Mouse (Mus musculus) heart, postnatal 0 days (tissue): ENCODE data around the gene Sf3a3. TPM values are rescaled to one million over a fixed set of nuclear protein-coding genes. Genes with fewer than 3 reads are reported as not detected.

Experiments used
- ATAC-seq: fragments of 200-750 bp; cut with Nextera tagmentation; 2 replicates; pipeline ENCODE4 v1.8.0; 2017; ENCODE audit warnings: low read depth, moderate number of reproducible peaks, moderate library complexity; ENCODE audit not compliant: insufficient read depth
- DNase-seq: peaks from one replicate; pipeline ENCODE4 v3.0.0-alpha.2; 2016; ENCODE audit warnings: low spot score
- H3K27ac ChIP-seq: fragments of 300-500 bp; sonication (generic); 2 replicates; pipeline ENCODE4 v1.5.1; 2014; ENCODE audit warnings: low read depth, mild to moderate bottlenecking
- H3K27me3 ChIP-seq: fragments of 300-500 bp; sonication (generic); 2 replicates; pipeline ENCODE4 v1.6.1; 2014; ENCODE audit warnings: low read length, mixed read lengths; ENCODE audit not compliant: control insufficient read depth, insufficient read depth
- H3K36me3 ChIP-seq: fragments of 300-500 bp; sonication (generic); replicated peaks from 2 replicates; pipeline ENCODE4 v1.6.1; 2014; ENCODE audit warnings: low read length, mixed read lengths; ENCODE audit not compliant: control insufficient read depth, insufficient read depth
- H3K4me1 ChIP-seq: fragments of 300-500 bp; sonication (generic); 2 replicates; pipeline ENCODE4 v1.6.1; 2014; ENCODE audit warnings: antibody characterized with exemption; ENCODE audit not compliant: control insufficient read depth, insufficient read depth
- H3K4me2 ChIP-seq: fragments of 300-500 bp; sonication (generic); 2 replicates; pipeline ENCODE4 v1.6.1; 2014; ENCODE audit warnings: low read depth, mild to moderate bottlenecking, low read length, moderate library complexity
- H3K4me3 ChIP-seq: fragments of 300-500 bp; sonication (generic); 2 replicates; pipeline ENCODE4 v1.5.1; 2014; ENCODE audit warnings: low read depth, low read length
- H3K9ac ChIP-seq: fragments of 300-500 bp; sonication (generic); replicated peaks from 2 replicates; pipeline ENCODE4 v1.6.1; 2014; ENCODE audit warnings: low read depth, low read length, mixed read lengths
- H3K9me3 ChIP-seq: fragments of 300-500 bp; sonication (generic); replicated peaks from 2 replicates; pipeline ENCODE4 v1.6.1; 2016; ENCODE audit warnings: low read length; ENCODE audit not compliant: control insufficient read depth
- CTCF ChIP-seq: IDR thresholded peaks from 2 replicates; pipeline ENCODE4 v1.5.1; 2016; ENCODE audit warnings: antibody characterized with exemption, control low read depth, low read depth
- EP300 ChIP-seq: IDR thresholded peaks from 2 replicates; pipeline ENCODE4 v1.6.1; 2016; ENCODE audit warnings: antibody characterized with exemption, low read depth
- WGBS: fragments of 180-500 bp; shearing (Covaris S2); extraction: QIAGEN DNeasy Blood & Tissue Kit; methylation state at CpG from one replicate; pipeline ENCODE4 v1.1.7; 2014; 5-methylcytosine and 5-hydroxymethylcytosine counted together
- polyA plus RNA-seq: library from polyadenylated mRNA; unstranded; fragments of >200 nt; fragmentation: Nextera tagmentation; extraction: Ambion mirVana; gene quantifications from 2 replicates; pipeline ENCODE4 v1.2.1, GENCODE M21; 2015
- total RNA-seq: library from RNA; depleted of rRNA; stranded (reverse); fragments of >200 nt; gene quantifications from 2 replicates; pipeline ENCODE4 v1.2.3, GENCODE M21; 2014; ENCODE audit warnings: low replicate concordance

Sf3a3 gene
- total and polyA plus RNA-seq, 2 experiments from 2014 or later: 23.6 to 50.6 TPM

GRCm38 (mm10) chr4:124742839-124743238 is 28.3 kb downstream of the Sf3a3 start:
- H3K27ac ChIP-seq: no peak overlapping the region
- H3K4me1 ChIP-seq: peaks cover 4% of the 10 kb centered on the region; the same call in 1 of the 2 replicates
- WGBS: 79% methylated on average over 11 of the region's 11 CpGs
- ATAC-seq: no peak
- H3K9me3 ChIP-seq: no peaks in the 10 kb centered on the region
- DNase-seq: no peak
- no peak overlapping the region for H3K4me3 ChIP-seq
- TF ChIP-seq EP300 (no peak), CTCF (no peak)
- no peak overlapping the region for H3K9ac ChIP-seq
- H3K27me3 ChIP-seq: no peaks in the 10 kb centered on the region
- H3K36me3 ChIP-seq: peaks cover 5% of the 10 kb centered on the region; the same call in 1 of the 2 replicates
- no peak overlapping the region for H3K4me2 ChIP-seq

- peaks cover 12% of the 10 kb centered on the region; the same call in 1 of the 2 replicates for H3K36me3 ChIP-seq
- DNase-seq (no peak), ATAC-seq (no peak)
- H3K27ac ChIP-seq: no peak overlapping the region
- no peaks in the 10 kb centered on the region for H3K27me3 ChIP-seq
- no peak for TF ChIP-seq CTCF
- no peak for TF ChIP-seq EP300
- H3K9ac ChIP-seq: no peak overlapping the region
- 78% methylated on average over 7 of the region's 7 CpGs for WGBS
- no peak overlapping the region for H3K4me3 ChIP-seq
- H3K4me1 ChIP-seq: no peaks in the 10 kb centered on the region
- no peak overlapping the region for H3K4me2 ChIP-seq
- no peaks in the 10 kb centered on the region for H3K9me3 ChIP-seq
These were observed 32.0 kb downstream of the Sf3a3 start for GRCm38 (mm10) chr4:124746577-124746976.

DNA sequence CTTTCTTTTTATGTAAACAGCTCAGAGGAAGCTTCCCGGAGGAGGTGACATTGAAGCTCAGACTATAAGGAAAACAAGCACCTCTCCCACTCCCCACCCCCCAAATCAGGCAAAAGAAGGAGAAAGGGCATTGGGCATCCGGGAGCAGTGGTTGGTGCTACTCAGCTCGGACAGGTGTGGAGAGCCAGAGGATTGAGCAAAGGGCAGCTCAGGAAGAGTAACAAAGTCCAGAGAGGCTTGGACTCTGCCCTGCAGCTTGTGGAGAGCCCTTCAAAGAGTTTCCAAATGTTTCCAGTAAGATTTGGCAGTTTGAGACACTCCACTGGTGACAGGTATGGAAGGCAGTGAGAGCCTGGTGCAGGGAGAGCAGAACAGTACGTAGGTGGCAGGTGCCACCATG is 33.3 kb downstream of the Sf3a3 start:
- TF ChIP-seq EP300 (no peak), CTCF (no peak)
- H3K4me2 ChIP-seq: no peak overlapping the region

DNA sequence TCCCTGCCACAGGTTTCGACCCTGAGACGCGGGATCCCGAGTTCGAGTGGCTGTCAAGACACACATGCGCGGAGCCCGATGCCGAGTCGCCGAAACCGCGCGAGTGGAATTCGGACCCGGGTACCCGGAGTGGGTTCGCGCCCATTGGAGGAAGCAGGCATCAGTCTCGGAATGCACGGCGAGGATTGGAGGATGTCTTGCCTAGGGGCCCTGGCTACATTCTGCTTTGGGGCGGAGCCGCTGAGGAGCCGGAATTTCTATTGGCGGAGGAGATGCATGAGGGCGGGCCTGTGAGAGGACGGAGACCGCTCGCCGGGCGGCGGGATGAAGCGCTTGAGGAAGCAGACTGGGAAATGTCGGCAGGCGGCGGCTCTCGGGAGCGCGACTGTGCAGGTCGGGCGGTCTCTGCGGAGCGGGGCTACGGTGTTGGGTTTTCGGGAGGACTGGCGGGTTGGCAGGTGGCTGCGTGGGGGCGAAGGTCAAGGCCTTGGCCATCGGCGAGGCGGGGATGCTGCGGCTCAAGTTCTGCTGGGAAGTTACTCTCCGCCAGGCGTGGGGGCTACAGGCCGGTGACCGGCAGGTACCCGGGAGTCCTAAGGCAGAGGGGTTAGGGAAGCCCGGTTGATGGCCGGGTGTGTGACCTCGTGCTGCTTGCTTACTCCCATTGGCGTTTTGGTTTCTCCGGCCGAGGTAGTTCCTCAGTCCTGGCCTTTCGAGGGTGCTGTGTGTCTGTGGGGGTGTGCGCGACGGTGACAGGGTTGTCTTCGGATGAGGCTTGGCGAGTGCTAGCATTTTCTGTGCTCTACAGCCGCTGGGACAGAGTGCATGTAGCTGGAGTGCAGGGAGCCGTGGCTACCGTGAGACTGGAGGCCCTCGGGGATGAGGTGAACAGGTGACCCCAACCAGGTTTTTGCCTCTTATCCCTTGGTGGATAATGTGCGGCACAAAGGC is 37.0 kb downstream of the Sf3a3 start:
- no peak for TF ChIP-seq CTCF
- no peak for TF ChIP-seq EP300
- DNase-seq (peak; percentile 94), ATAC-seq (peak; percentile 100)
- Histone ChIP-seq H3K9me3 (no peaks in the 10 kb centered on the region), H3K27ac (no peak overlapping the region), H3K4me3 (peak overlapping the region; percentile 74), H3K4me2 (peak overlapping the region; percentile 86), H3K9ac (peak overlapping the region; percentile 53), H3K27me3 (no peaks in the 10 kb centered on the region), H3K4me1 (peaks cover 17% of the 10 kb centered on the region), H3K36me3 (peaks cover 7% of the 10 kb centered on the region; the same call in 1 of the 2 replicates)
- under 1% methylated on average over 74 of the region's 75 CpGs for WGBS

More for the DNA sequence above, 33.3 kb downstream of the Sf3a3 start:
- Histone ChIP-seq H3K27ac (no peak overlapping the region), H3K27me3 (no peaks in the 10 kb centered on the region), H3K4me1 (peaks cover 11% of the 10 kb centered on the region), H3K9me3 (no peaks in the 10 kb centered on the region), H3K4me3 (no peak overlapping the region), H3K36me3 (peaks cover 12% of the 10 kb centered on the region; the same call in 1 of the 2 replicates), H3K9ac (no peak overlapping the region)
- DNase-seq: no peak
- no peak for ATAC-seq
- 52% methylated on average over 4 of the region's 4 CpGs for WGBS

GRCm38 (mm10) chr4:124752281-124753199 is 38.0 kb downstream of the Sf3a3 start:
- Histone ChIP-seq H3K4me1 (peaks cover 17% of the 10 kb centered on the region), H3K27ac (no peak overlapping the region), H3K9me3 (no peaks in the 10 kb centered on the region), H3K4me2 (peak overlapping the region; percentile 86), H3K36me3 (peaks cover 7% of the 10 kb centered on the region; the same call in 1 of the 2 replicates), H3K4me3 (peak overlapping the region; percentile 74), H3K27me3 (no peaks in the 10 kb centered on the region), H3K9ac (peak overlapping the region; percentile 53)
- 14% methylated on average over 14 of the region's 15 CpGs for WGBS
- ATAC-seq (no peak), DNase-seq (no peak)
- TF ChIP-seq EP300: no peak
- no peak for TF ChIP-seq CTCF
